Mouse (Mus musculus): ENCODE results near the gene Rab5if.
"Not testable (repeated sequence)": the region's sequence is repeated elsewhere in the genome, so short reads cannot be mapped to it uniquely, and the experiment has no call there.

Gene Rab5if

GRCm38 (mm10) chr2:156892821-156893220 lies 29.9 kb downstream of the Rab5if start:
- no peak for DNase-seq

- DNase-seq = no peak
Measured at GRCm38 (mm10) chr2:156894496-156895265, 31.8 kb downstream of the Rab5if start.

GRCm38 (mm10) chr2:156896384-156896914 lies 33.5 kb downstream of the Rab5if start:
- DNase-seq = peak; percentile 42

GRCm38 (mm10) chr2:156897034-156897433 lies 34.1 kb downstream of the Rab5if start:
- no peak for DNase-seq

GRCm38 (mm10) chr2:156898374-156898773 lies 35.4 kb downstream of the Rab5if start:
- DNase-seq = no peak

- no peak for DNase-seq
Measured at GRCm38 (mm10) chr2:156899184-156899583, 36.3 kb downstream of the Rab5if start.

GRCm38 (mm10) chr2:156901344-156901743 lies 38.4 kb downstream of the Rab5if start:
- DNase-seq = no peak

GRCm38 (mm10) chr2:156901883-156902282 lies 39.0 kb downstream of the Rab5if start:
- no peak for DNase-seq

GRCm38 (mm10) chr2:156902411-156902810 lies 39.5 kb downstream of the Rab5if start:
- DNase-seq = not testable (repeated sequence)

- DNase-seq = no peak
Measured at GRCm38 (mm10) chr2:156903367-156903766, 40.4 kb downstream of the Rab5if start.

- peak; percentile 85 for DNase-seq
Measured at GRCm38 (mm10) chr2:156904976-156905717, 42.2 kb downstream of the Rab5if start.

GRCm38 (mm10) chr2:156905931-156906330 lies 43.0 kb downstream of the Rab5if start:
- DNase-seq = not testable (repeated sequence)

GRCm38 (mm10) chr2:156913191-156913590 lies 50.3 kb downstream of the Rab5if start:
- DNase-seq = no peak

- no peak for DNase-seq
Measured at GRCm38 (mm10) chr2:156915559-156915958, 52.6 kb downstream of the Rab5if start.

- DNase-seq = no peak
Measured at GRCm38 (mm10) chr2:156916419-156917125, 53.6 kb downstream of the Rab5if start.

GRCm38 (mm10) chr2:156918562-156918961 lies 55.6 kb downstream of the Rab5if start:
- no peak for DNase-seq

GRCm38 (mm10) chr2:156919191-156919590 lies 56.3 kb downstream of the Rab5if start:
- not testable (repeated sequence) for DNase-seq

- DNase-seq = no peak
Measured at GRCm38 (mm10) chr2:156919796-156920195, 56.9 kb downstream of the Rab5if start.

GRCm38 (mm10) chr2:156923057-156923456 lies 60.1 kb downstream of the Rab5if start:
- DNase-seq = no peak

Data from kidney, postnatal 10 days (tissue).